Mouse (Mus musculus): ENCODE results near the gene Pdzph1.

DNA sequence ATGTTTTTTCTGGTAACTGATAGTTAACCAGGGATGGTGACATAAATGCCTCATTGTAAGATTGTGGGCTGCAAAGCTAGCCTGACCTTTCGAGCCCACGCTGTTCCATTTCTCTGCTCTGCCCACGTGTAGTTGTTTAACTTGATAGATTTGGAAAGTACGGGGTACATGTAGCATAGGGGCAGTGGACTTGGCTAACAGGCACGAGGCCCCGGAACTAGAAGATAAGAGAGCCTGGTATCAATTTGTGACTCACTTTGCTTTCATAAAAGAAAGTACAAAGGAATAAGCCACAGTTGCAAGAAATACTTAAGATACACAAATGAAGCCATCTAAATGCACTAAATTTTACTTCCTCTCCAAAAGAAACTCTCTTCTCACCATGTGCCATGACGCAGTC, 79.6 kb downstream of the Pdzph1 start:
- no peak for TF ChIP-seq CTCF (IDR thresholded peaks at IDR 0.05; ENCODE audit: low read depth, low read length)
- TF ChIP-seq POLR2A (IDR thresholded peaks at IDR 0.05; ENCODE audit: borderline replicate concordance, low read depth, low read length), result no peak
